Mouse (Mus musculus): Measurements from ENCODE around the gene Gga1.
A peak's percentile ranks its signal among the peaks of the same experiment; 100 is the strongest.

The Gga1 gene

GRCm38 (mm10) chr15:78937963-78938362 lies 61.0 kb downstream of the Gga1 start:
- no peak for DNase-seq (ENCODE audit: low spot score)

- DNase-seq (ENCODE audit: low spot score), result no peak
These were observed 63.3 kb downstream of the Gga1 start for GRCm38 (mm10) chr15:78940325-78940724.

GRCm38 (mm10) chr15:78942663-78943062 lies 65.7 kb downstream of the Gga1 start:
- peak; percentile 83 for DNase-seq (ENCODE audit: low spot score)

All from embryo, embryonic 10 days (tissue).